Mouse (Mus musculus): ENCODE data around the gene Hoxc12.

GRCm38 (mm10) chr15:102987124-102987833 is 50.7 kb downstream of the Hoxc12 start:
- peak; percentile 94 for TF ChIP-seq CTCF (IDR thresholded peaks at IDR 0.05; ENCODE audit: low read depth)
- no peak for TF ChIP-seq EP300 (optimal IDR thresholded peaks at IDR 0.05)

Data from stomach, postnatal 0 days (tissue).